Mouse (Mus musculus): ENCODE results near the gene Spata45. TPM values are rescaled to one million over a fixed set of nuclear protein-coding genes. Genes with fewer than 3 reads are reported as not detected.

Spata45 gene
- polyA plus RNA-seq, 1 experiment = not detected

DNA sequence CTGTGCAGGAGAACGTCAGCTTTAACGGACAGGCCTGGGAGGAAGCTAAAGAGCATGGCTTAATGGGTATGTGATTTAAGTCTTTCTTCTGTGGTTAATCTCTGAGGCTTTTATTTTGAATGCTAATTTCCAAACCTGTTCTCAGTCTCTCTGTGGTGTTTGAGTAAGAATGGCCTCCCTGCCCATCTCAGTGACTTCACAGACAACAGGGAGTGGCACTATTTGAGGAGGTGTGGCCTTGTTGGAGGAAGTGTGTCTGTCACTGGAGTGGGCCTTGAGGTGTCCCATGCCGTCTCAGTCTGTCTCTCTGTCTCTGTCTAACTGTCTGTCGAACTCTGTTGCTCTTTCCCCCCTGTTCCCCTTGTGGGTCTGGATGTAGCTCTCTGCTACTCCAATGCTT lies 28.7 kb downstream of the Spata45 start:
- TF ChIP-seq USF1 (IDR thresholded peaks at IDR 0.05; ENCODE audit: low read depth) (no peak), SRF (IDR thresholded peaks at IDR 0.05; ENCODE audit: control insufficient read depth, insufficient read length, low read depth) (no peak), POLR2AphosphoS2 (IDR thresholded peaks at IDR 0.05; ENCODE audit: insufficient read length, low read depth) (no peak), MYOG (IDR thresholded peaks at IDR 0.05; ENCODE audit: control insufficient read depth in 1 of 3, insufficient read depth in 1 of 3, insufficient read length in 2 of 3, low read depth in 2 of 3) (no peak), TCF3 (IDR thresholded peaks at IDR 0.05; ENCODE audit: insufficient read length, low read depth) (no peak)
- H3K4me3 ChIP-seq = no peak overlapping the region
- peaks cover 10% of the 10 kb centered on the region for H3K36me3 ChIP-seq (ENCODE audit: control insufficient read depth, insufficient read depth)
- H3K27me3 ChIP-seq (ENCODE audit: control insufficient read depth, insufficient read depth, insufficient read length) = no peaks in the 10 kb centered on the region
- no peak overlapping the region for H3K4me2 ChIP-seq (ENCODE audit: low read depth)
- no peak overlapping the region for H3ac ChIP-seq (ENCODE audit: control insufficient read depth, insufficient read length)
- peaks cover 30% of the 10 kb centered on the region for H3K79me2 ChIP-seq (ENCODE audit: control insufficient read depth, insufficient read depth)

DNA sequence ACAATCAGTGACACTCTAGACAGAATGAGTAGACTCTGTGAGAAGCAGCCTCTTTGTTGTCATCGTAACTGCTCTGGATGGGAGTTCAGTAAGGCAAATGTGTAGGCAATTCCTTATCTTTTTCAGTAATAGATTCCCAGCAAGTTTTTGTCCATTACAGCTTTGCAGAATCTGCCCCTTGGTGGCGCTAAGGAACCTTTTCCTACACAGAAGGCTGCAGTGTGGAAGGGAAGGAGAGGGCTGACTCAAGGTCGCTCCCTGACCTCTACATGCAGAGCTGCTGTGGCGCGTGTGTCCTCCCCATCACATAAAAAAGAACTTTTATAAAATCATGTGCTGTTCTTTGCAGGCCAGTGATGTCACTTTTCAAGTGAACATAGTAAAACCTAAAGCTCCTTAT lies 31.9 kb downstream of the Spata45 start:
- peaks cover 27% of the 10 kb centered on the region for H3K79me2 ChIP-seq (ENCODE audit: control insufficient read depth, insufficient read depth)
- no peak for TF ChIP-seq USF1 (IDR thresholded peaks at IDR 0.05; ENCODE audit: low read depth)
- TF ChIP-seq MYOG (IDR thresholded peaks at IDR 0.05; ENCODE audit: control insufficient read depth in 1 of 3, insufficient read depth in 1 of 3, insufficient read length in 2 of 3, low read depth in 2 of 3) = no peak
- TF ChIP-seq TCF3 (IDR thresholded peaks at IDR 0.05; ENCODE audit: insufficient read length, low read depth) = no peak
- TF ChIP-seq POLR2AphosphoS2 (IDR thresholded peaks at IDR 0.05; ENCODE audit: insufficient read length, low read depth) = no peak
- no peak for TF ChIP-seq MAX (IDR thresholded peaks at IDR 0.05; ENCODE audit: low read depth)
- no peak for TF ChIP-seq SRF (IDR thresholded peaks at IDR 0.05; ENCODE audit: control insufficient read depth, insufficient read length, low read depth)
- no peak for TF ChIP-seq CEBPB (IDR thresholded peaks at IDR 0.05; ENCODE audit: insufficient read depth, poor library complexity, severe bottlenecking)
- TF ChIP-seq REST (IDR thresholded peaks at IDR 0.05; ENCODE audit: insufficient read depth, insufficient read length) = no peak
- no peak for TF ChIP-seq MYOD1 (IDR thresholded peaks at IDR 0.05; ENCODE audit: control insufficient read depth in 1 of 3, insufficient read length in 2 of 3, low read depth in 2 of 3)
- no peak for TF ChIP-seq TCF12 (IDR thresholded peaks at IDR 0.05; ENCODE audit: insufficient read depth, poor library complexity, severe bottlenecking)
- no peak for TF ChIP-seq POLR2A (IDR thresholded peaks at IDR 0.05; ENCODE audit: insufficient read length, low read depth)
- TF ChIP-seq E2F4 (IDR thresholded peaks at IDR 0.05; ENCODE audit: insufficient read depth) = no peak
- no peak overlapping the region for H3K4me2 ChIP-seq (ENCODE audit: low read depth)
- H3ac ChIP-seq (ENCODE audit: control insufficient read depth, insufficient read length) = no peak overlapping the region
- no peaks in the 10 kb centered on the region for H3K27me3 ChIP-seq (ENCODE audit: control insufficient read depth, insufficient read depth, insufficient read length)
- no peak overlapping the region for H3K4me3 ChIP-seq
- H3K36me3 ChIP-seq (ENCODE audit: control insufficient read depth, insufficient read depth) = peaks cover 13% of the 10 kb centered on the region

DNA sequence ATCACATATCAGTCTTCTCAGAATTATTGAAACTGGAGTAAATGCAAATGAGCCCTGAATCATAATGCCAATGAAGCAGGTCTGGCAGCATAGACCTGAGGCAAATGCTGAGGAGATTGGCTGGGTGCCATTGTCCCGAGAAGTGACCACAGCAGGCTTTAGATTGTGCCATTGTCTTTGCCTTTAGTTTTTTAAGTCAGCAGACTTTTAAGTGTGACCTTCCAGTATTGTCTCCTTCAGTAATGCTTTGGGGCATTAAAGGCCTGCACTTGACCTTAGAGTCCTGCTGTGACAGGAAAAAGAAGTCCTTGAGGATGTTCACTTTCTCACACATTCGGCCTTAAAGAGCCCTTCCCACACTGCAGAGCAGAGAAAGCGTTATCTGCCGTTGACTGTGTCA lies 33.8 kb downstream of the Spata45 start:
- no peak overlapping the region for H3K4me2 ChIP-seq (ENCODE audit: low read depth)
- peaks cover 9% of the 10 kb centered on the region for H3K79me2 ChIP-seq (ENCODE audit: control insufficient read depth, insufficient read depth)
- no peak overlapping the region for H3ac ChIP-seq (ENCODE audit: control insufficient read depth, insufficient read length)
- no peaks in the 10 kb centered on the region for H3K27me3 ChIP-seq (ENCODE audit: control insufficient read depth, insufficient read depth, insufficient read length)
- no peak overlapping the region for H3K4me3 ChIP-seq
- TF ChIP-seq TCF12 (IDR thresholded peaks at IDR 0.05; ENCODE audit: insufficient read depth, poor library complexity, severe bottlenecking) (no peak), POLR2A (IDR thresholded peaks at IDR 0.05; ENCODE audit: insufficient read length, low read depth) (no peak)
- H3K36me3 ChIP-seq (ENCODE audit: control insufficient read depth, insufficient read depth) = peaks cover 13% of the 10 kb centered on the region

DNA sequence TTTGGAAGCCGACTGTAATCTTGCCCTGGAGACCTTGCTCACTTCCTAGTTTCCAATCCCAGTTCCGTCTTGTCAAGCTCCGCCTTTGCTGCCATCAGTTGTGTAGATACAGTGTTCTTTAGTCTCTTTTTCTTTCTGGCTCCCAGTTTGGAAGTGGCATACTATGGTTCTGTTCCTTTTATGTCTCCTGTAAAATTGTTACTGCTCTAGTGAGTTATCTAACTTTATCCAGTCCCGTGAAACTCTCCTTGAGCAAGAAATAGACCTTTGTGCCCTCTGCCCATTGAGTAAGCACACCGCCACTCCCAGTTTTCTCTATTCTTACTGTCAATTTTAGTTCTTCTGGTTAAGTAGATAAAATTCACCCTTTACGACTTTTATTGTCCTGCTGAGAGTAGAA lies 35.2 kb downstream of the Spata45 start:
- H3K36me3 ChIP-seq (ENCODE audit: control insufficient read depth, insufficient read depth) = peaks cover 13% of the 10 kb centered on the region
- H3ac ChIP-seq (ENCODE audit: control insufficient read depth, insufficient read length) = no peak overlapping the region
- peaks cover 6% of the 10 kb centered on the region for H3K79me2 ChIP-seq (ENCODE audit: control insufficient read depth, insufficient read depth)
- no peak overlapping the region for H3K4me3 ChIP-seq
- H3K27me3 ChIP-seq (ENCODE audit: control insufficient read depth, insufficient read depth, insufficient read length) = no peaks in the 10 kb centered on the region
- TF ChIP-seq MYOG (IDR thresholded peaks at IDR 0.05; ENCODE audit: control insufficient read depth in 1 of 3, insufficient read depth in 1 of 3, insufficient read length in 2 of 3, low read depth in 2 of 3) (no peak), TCF12 (IDR thresholded peaks at IDR 0.05; ENCODE audit: insufficient read depth, poor library complexity, severe bottlenecking) (no peak), MAX (IDR thresholded peaks at IDR 0.05; ENCODE audit: low read depth) (no peak), TCF3 (IDR thresholded peaks at IDR 0.05; ENCODE audit: insufficient read length, low read depth) (no peak), POLR2A (IDR thresholded peaks at IDR 0.05; ENCODE audit: insufficient read length, low read depth) (no peak), USF1 (IDR thresholded peaks at IDR 0.05; ENCODE audit: low read depth) (no peak)
- H3K4me2 ChIP-seq (ENCODE audit: low read depth) = no peak overlapping the region

DNA sequence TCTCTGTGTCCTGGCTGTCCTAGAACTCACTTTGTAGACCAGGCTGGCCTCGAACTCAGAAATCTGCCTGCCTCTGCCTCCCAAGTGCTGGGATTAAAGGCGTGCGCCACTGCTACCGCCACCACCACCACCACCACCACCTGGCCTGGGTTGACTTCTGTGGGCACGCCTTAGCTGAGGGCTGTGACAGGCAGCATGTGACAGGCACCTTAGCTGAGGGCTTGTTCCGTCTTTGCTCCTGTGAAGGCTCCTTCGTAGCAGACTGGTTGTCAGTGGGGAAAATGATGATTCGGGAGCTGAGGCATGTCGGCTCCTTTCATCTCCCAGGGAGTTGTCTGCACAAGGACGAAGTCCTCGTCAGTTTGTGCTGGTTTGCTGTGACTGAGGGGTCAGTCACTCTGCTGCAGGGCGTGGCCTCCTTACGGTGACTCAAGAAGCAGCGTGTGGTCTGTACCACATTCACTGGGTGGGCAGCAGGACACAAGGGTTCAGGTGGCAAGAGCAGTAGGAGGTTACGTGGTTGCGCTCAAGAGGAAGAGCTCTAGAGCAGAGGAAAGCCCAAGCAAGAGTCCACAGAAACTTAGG lies 36.0 kb downstream of the Spata45 start:
- TF ChIP-seq SRF (IDR thresholded peaks at IDR 0.05; ENCODE audit: control insufficient read depth, insufficient read length, low read depth) (no peak), REST (IDR thresholded peaks at IDR 0.05; ENCODE audit: insufficient read depth, insufficient read length) (no peak), MYOD1 (IDR thresholded peaks at IDR 0.05; ENCODE audit: control insufficient read depth in 1 of 3, insufficient read length in 2 of 3, low read depth in 2 of 3) (no peak), MAX (IDR thresholded peaks at IDR 0.05; ENCODE audit: low read depth) (no peak), E2F4 (IDR thresholded peaks at IDR 0.05; ENCODE audit: insufficient read depth) (no peak), CEBPB (IDR thresholded peaks at IDR 0.05; ENCODE audit: insufficient read depth, poor library complexity, severe bottlenecking) (no peak), POLR2A (IDR thresholded peaks at IDR 0.05; ENCODE audit: insufficient read length, low read depth) (no peak), USF1 (IDR thresholded peaks at IDR 0.05; ENCODE audit: low read depth) (no peak), TCF12 (IDR thresholded peaks at IDR 0.05; ENCODE audit: insufficient read depth, poor library complexity, severe bottlenecking) (no peak), TCF3 (IDR thresholded peaks at IDR 0.05; ENCODE audit: insufficient read length, low read depth) (no peak), MYOG (IDR thresholded peaks at IDR 0.05; ENCODE audit: control insufficient read depth in 1 of 3, insufficient read depth in 1 of 3, insufficient read length in 2 of 3, low read depth in 2 of 3) (no peak), POLR2AphosphoS2 (IDR thresholded peaks at IDR 0.05; ENCODE audit: insufficient read length, low read depth) (no peak)
- Histone ChIP-seq H3K4me2 (ENCODE audit: low read depth) (no peak overlapping the region), H3ac (ENCODE audit: control insufficient read depth, insufficient read length) (no peak overlapping the region), H3K4me3 (no peak overlapping the region), H3K79me2 (ENCODE audit: control insufficient read depth, insufficient read depth) (peaks cover 4% of the 10 kb centered on the region), H3K27me3 (ENCODE audit: control insufficient read depth, insufficient read depth, insufficient read length) (no peaks in the 10 kb centered on the region), H3K36me3 (ENCODE audit: control insufficient read depth, insufficient read depth) (peaks cover 15% of the 10 kb centered on the region)
